Mouse (Mus musculus): ENCODE measurements at regions not wholly inside any gene's neighbourhood (a gene's known extent, or its start where the extent isn't known, plus 50 kb on each side); places are given as distances from the start of the nearest gene placed in this dataset.

DNA sequence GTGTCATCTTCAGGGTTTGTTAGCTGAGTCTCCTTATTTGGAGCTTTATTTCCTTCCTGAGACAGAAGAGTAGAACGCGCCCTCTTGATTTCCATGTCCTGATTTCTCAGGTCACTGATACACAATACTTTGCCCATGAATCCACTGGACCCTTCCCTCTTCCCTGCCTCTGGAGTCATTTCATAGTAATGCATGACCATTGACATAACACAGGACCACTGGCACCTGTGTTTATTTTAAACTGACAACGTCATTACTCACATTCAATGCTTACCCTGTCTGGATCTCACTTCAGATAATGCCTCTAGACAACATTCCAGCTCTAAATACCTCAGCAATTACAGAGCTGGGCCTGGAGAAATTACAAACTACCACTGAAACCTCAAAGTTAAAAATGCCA lies 56.8 kb upstream of the Ptgs2 start:
- no peak for ATAC-seq (replicated peaks; ENCODE audit: low FRiP score, low TSS enrichment, poor library complexity, severe bottlenecking)

GRCm38 (mm10) chr1:150041591-150041990 lies 58.2 kb upstream of the Ptgs2 start:
- no peak for ATAC-seq (replicated peaks; ENCODE audit: low FRiP score, low TSS enrichment, poor library complexity, severe bottlenecking)

GRCm38 (mm10) chr1:150033729-150034128 lies 66.1 kb upstream of the Ptgs2 start:
- no peak for ATAC-seq (replicated peaks; ENCODE audit: low FRiP score, low TSS enrichment, poor library complexity, severe bottlenecking)

DNA sequence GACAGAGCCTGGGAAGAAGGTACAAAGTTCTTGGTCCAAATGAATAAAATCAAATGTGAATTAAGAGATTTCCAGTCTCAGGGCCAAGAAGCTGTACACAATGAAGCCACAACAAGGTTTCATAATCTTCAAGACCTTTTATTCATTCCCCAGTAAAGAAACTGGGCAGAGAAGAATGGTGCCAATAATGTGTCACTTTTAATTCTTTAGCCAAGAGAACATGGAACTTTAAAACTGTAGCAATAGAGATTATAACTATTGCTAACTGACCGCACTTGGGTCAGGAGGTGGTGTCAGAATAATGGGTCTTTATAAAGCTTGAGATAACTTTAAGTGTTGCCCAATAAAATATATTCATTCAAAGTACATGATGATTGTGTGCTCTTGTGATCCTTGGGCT lies 68.1 kb upstream of the Ptgs2 start:
- ATAC-seq (replicated peaks; ENCODE audit: low FRiP score, low TSS enrichment, poor library complexity, severe bottlenecking): no peak

GRCm38 (mm10) chr1:150027265-150027664 lies 66.2 kb upstream of the Pla2g4a start:
- no peak for ATAC-seq (replicated peaks; ENCODE audit: low FRiP score, low TSS enrichment, poor library complexity, severe bottlenecking)

GRCm38 (mm10) chr1:150026188-150026587 lies 65.1 kb upstream of the Pla2g4a start:
- ATAC-seq (replicated peaks; ENCODE audit: low FRiP score, low TSS enrichment, poor library complexity, severe bottlenecking): no peak

DNA sequence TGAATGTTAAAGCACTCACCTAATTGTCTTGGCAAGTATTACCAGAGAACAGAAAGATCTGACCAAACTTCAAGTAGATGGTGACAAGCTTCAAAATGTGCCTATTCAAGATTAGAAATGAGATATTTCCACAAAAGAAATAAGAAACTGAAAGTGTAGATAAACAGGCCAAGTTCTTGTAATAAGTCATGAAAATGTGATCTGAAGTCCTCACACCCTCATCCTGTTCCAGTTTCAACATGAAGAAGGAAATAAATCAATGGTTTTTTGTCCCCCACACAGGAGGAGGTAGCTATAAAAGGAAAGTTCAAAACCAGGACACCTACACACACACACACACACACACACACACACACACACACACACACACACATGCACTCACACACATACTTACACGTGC lies 54.1 kb upstream of the Pla2g4a start:
- ATAC-seq (replicated peaks; ENCODE audit: low FRiP score, low TSS enrichment, poor library complexity, severe bottlenecking): no peak

GRCm38 (mm10) chr1:150012447-150012846 lies 51.4 kb upstream of the Pla2g4a start:
- 0 out of 2 replicates have a peak, but pooled peaks have one; percentile 30 for ATAC-seq (replicated peaks; ENCODE audit: low FRiP score, low TSS enrichment, poor library complexity, severe bottlenecking)
